Mouse (Mus musculus) limb, embryonic 15.5 days (tissue): ENCODE data around the gene Nop2. TPM values are rescaled to one million over a fixed set of nuclear protein-coding genes. Genes with fewer than 3 reads are reported as not detected.

Source experiments
- ATAC-seq: fragments of 200-750 bp; cut with Nextera tagmentation; 2 replicates; pipeline ENCODE4 v1.8.0; 2017; ENCODE audit warnings: low read depth, moderate TSS enrichment; ENCODE audit not compliant: insufficient number of reproducible peaks, low FRiP score, low TSS enrichment
- H3K27ac ChIP-seq: fragments of 300-500 bp; sonication (generic); 2 replicates; pipeline ENCODE4 v1.5.1; 2015; ENCODE audit warnings: moderate library complexity, mild to moderate bottlenecking, inconsistent platforms
- H3K27me3 ChIP-seq: fragments of 300-500 bp; sonication (generic); 2 replicates; pipeline ENCODE4 v1.6.1; 2015; ENCODE audit warnings: inconsistent platforms
- H3K36me3 ChIP-seq: fragments of 300-500 bp; sonication (generic); 2 replicates; pipeline ENCODE4 v1.6.1; 2015; ENCODE audit warnings: inconsistent platforms
- H3K4me1 ChIP-seq: fragments of 300-500 bp; sonication (generic); 2 replicates; pipeline ENCODE4 v1.6.1; 2015; ENCODE audit warnings: inconsistent platforms
- H3K4me2 ChIP-seq: fragments of 300-500 bp; sonication (generic); 2 replicates; pipeline ENCODE4 v1.6.1; 2015; ENCODE audit warnings: mild to moderate bottlenecking, inconsistent platforms
- H3K4me3 ChIP-seq: fragments of 300-500 bp; sonication (generic); 2 replicates; pipeline ENCODE4 v1.5.1; 2015; ENCODE audit warnings: mild to moderate bottlenecking, inconsistent platforms
- H3K9ac ChIP-seq: fragments of 300-500 bp; sonication (generic); 2 replicates; pipeline ENCODE4 v1.6.1; 2015; ENCODE audit warnings: inconsistent platforms
- H3K9me3 ChIP-seq: fragments of 300-500 bp; sonication (generic); 2 replicates; pipeline ENCODE4 v1.6.1; 2016; ENCODE audit warnings: inconsistent platforms
- WGBS: fragments of 180-500 bp; shearing (Covaris S2); methylation state at CpG from one replicate; pipeline ENCODE4 v1.1.7; 2015; 5-methylcytosine and 5-hydroxymethylcytosine counted together
- polyA plus RNA-seq: library from polyadenylated mRNA; unstranded; fragments of >200 nt; fragmentation: Nextera tagmentation; extraction: Ambion mirVana; gene quantifications from 2 replicates; pipeline ENCODE4 v1.2.1, GENCODE M21; 2015

Gene Nop2
- polyA plus RNA-seq, 1 experiment from 2014 or later = 54.4 TPM

- WGBS = 75% methylated on average over 4 of the region's 4 CpGs
- Histone ChIP-seq H3K36me3 (peaks cover 41% of the 10 kb centered on the region), H3K4me1 (peaks cover 48% of the 10 kb centered on the region), H3K9me3 (no peaks in the 10 kb centered on the region), H3K4me2 (peak overlapping the region; percentile 87), H3K27me3 (no peaks in the 10 kb centered on the region), H3K9ac (no peak overlapping the region), H3K27ac (peak overlapping the region; percentile 79), H3K4me3 (peak overlapping the region; percentile 70)
- no peak for ATAC-seq
Measured at GRCm38 (mm10) chr6:125146797-125147196, 15.1 kb downstream of the Nop2 start.

GRCm38 (mm10) chr6:125147329-125147728, 15.6 kb downstream of the Nop2 start:
- peak; percentile 42; the same call in 1 of the 2 replicates for ATAC-seq
- no peak overlapping the region for H3K9ac ChIP-seq
- WGBS = 68% methylated on average over 10 of the region's 10 CpGs

DNA sequence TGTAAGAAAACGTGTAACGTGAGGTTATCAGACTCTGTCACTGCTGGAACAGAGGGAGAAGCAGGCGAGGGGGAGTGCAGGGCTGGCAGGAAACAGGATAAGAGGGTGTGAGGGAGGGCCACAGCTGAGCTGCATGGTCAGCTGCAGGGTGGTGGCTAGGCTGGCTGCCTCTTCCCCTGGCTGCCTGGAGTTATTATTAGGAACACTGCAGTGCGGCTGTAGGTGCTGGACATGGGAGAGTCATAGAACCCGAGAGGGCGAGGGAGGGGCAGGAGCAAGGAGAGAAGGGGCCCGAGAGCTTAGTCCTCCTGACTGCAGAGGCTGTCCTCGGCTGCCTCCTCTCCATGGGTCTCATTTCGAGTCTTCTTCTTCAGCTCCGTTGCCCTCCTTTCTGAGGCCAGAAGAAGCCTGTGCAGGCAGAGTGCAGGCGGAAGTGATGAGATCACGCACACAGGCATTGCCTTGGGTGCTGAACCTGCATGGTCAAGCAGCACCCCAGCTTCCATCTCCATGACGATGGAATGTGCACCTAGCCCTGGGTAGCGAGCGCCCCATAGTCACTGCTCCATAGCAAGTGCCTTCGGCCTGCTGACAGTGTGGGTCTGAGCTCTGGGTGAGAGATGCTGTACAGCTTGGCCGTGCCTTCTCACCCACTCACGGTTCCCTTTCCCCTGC, 16.7 kb downstream of the Nop2 start:
- Histone ChIP-seq H3K9ac (no peak overlapping the region), H3K4me1 (peaks cover 53% of the 10 kb centered on the region), H3K27me3 (no peaks in the 10 kb centered on the region), H3K36me3 (peaks cover 41% of the 10 kb centered on the region), H3K4me3 (peak overlapping the region; percentile 10), H3K27ac (peak overlapping the region; percentile 79), H3K4me2 (peak overlapping the region; percentile 25), H3K9me3 (no peaks in the 10 kb centered on the region)
- 64% methylated on average over 17 of the region's 18 CpGs for WGBS
- ATAC-seq = no peak

More at GRCm38 (mm10) chr6:125147329-125147728, 15.6 kb downstream of the Nop2 start:
- Histone ChIP-seq H3K4me2 (peak overlapping the region; percentile 87; the same call in 1 of the 2 replicates), H3K36me3 (peaks cover 40% of the 10 kb centered on the region), H3K4me1 (peaks cover 48% of the 10 kb centered on the region), H3K27me3 (no peaks in the 10 kb centered on the region), H3K27ac (peak overlapping the region; percentile 79), H3K9me3 (no peaks in the 10 kb centered on the region), H3K4me3 (peak overlapping the region; percentile 70)

DNA sequence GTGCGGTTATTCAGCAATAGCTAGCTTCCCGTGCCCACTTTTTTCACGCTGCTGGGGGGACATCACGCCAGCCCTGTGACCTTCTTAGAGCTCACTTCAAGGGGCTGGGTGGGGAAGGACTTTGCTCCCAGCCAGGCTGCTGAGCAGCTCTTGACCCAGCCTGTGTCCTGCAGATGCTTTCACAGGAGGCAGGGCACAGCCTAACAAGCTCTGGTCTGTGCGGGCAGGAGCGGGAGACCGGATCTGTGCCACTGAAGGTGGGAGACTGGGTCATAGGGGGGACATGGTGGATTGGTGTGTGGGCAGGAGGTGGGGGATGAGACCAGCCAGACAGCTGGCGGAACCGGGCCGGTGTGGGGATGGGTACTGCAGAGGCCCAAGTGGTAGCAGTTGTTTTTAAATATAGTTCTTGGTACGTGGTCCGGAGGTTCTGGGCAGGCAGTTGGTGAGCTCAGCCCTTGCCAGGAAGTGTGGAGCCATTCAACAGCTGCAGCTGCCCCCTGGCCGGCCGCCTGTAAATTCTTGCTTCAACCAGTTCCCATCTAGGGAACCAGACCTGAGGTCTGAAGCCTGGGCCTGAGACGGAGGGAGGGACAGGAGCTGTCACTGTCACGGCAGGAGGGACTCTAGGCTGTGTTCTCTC, 17.3 kb downstream of the Nop2 start:
- H3K4me1 ChIP-seq = peaks cover 53% of the 10 kb centered on the region
- 70% methylated on average over 16 of the region's 16 CpGs for WGBS
- no peak overlapping the region for H3K9ac ChIP-seq
- peaks cover 41% of the 10 kb centered on the region for H3K36me3 ChIP-seq
- H3K27ac ChIP-seq = peak overlapping the region; percentile 79
- H3K4me2 ChIP-seq = peak overlapping the region; percentile 25
- H3K4me3 ChIP-seq = peak overlapping the region; percentile 10; the same call in 1 of the 2 replicates
- H3K27me3 ChIP-seq = no peaks in the 10 kb centered on the region
- ATAC-seq = peak; percentile 21; the same call in 1 of the 2 replicates
- H3K9me3 ChIP-seq = no peaks in the 10 kb centered on the region

DNA sequence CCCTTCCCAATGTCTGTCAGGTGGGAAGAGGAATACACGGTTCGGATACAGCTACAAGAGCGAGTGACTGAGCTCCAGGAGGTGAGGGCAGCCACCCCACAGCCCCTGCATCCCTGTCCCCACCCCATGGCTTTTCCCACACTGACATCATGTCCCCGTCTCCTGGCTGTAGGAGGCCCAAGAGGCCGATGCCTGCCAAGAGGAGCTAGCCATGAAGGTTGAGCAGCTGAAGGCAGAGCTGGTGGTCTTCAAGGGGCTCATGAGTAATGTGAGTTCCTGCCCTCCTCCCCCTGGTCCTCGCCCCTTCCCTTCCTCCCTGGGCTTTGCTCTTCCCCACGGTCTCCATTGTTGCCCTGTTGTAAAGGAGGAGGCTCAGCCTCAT, 17.9 kb downstream of the Nop2 start:
- Histone ChIP-seq H3K27ac (peak overlapping the region; percentile 79), H3K27me3 (no peaks in the 10 kb centered on the region), H3K4me1 (peaks cover 51% of the 10 kb centered on the region), H3K36me3 (peaks cover 38% of the 10 kb centered on the region), H3K9ac (no peak overlapping the region), H3K4me3 (no peak overlapping the region), H3K9me3 (no peaks in the 10 kb centered on the region), H3K4me2 (no peak overlapping the region)
- ATAC-seq = no peak
- 66% methylated on average over 7 of the region's 7 CpGs for WGBS

DNA sequence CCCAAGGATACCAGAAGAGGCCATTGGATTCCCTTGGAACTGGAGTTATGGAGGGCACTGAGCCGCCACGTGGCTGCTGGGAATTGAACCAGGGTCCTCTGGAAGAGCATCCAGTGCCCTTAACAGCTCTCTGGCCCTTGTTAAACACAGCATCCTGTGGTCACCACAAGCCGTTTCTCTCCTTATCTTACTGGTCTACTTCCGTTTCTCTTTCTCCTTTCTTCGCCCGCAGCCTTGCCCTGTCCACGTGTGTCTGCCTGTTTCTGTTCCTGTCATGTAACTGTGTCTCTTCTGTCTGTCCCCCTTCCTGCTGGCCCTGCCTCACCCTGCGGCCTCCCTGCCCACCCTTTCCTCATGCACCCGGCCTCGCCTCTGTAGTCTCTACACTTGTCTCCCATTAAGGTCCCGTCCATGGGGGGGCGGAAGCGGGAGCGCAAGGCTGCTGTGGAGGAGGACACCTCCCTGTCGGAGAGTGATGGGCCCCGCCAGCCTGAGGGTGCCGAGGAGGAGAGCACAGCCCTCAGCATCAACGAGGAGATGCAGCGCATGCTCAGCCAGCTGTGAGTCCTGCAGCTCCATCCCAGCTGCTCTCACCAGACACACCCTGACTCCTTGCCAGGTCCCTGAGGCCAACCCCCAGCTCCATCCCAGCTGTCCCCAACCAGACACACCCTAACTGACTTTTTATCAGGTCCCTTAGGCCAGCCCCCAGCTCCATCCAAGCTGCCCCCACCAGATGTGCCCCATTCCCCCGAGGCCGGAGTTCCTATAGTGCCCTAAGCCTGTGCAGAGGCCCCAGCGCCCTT, 20.7 kb downstream of the Nop2 start:
- WGBS = 75% methylated on average over 22 of the region's 22 CpGs

GRCm38 (mm10) chr6:125153018-125153389, 21.3 kb downstream of the Nop2 start:
- Histone ChIP-seq H3K27ac (peak overlapping the region; percentile 17; the same call in 1 of the 2 replicates), H3K4me1 (peaks cover 22% of the 10 kb centered on the region), H3K36me3 (peaks cover 61% of the 10 kb centered on the region), H3K4me3 (no peak overlapping the region), H3K9me3 (no peaks in the 10 kb centered on the region), H3K9ac (no peak overlapping the region), H3K4me2 (no peak overlapping the region), H3K27me3 (no peaks in the 10 kb centered on the region)
- no peak for ATAC-seq
- 73% methylated on average over 5 of the region's 5 CpGs for WGBS

More for the DNA sequence above, 20.7 kb downstream of the Nop2 start:
- Histone ChIP-seq H3K27ac (peak overlapping the region; percentile 2; the same call in 1 of the 2 replicates), H3K4me2 (no peak overlapping the region), H3K36me3 (peaks cover 56% of the 10 kb centered on the region), H3K9ac (no peak overlapping the region), H3K4me1 (peaks cover 26% of the 10 kb centered on the region), H3K4me3 (no peak overlapping the region), H3K9me3 (no peaks in the 10 kb centered on the region), H3K27me3 (no peaks in the 10 kb centered on the region)
- no peak for ATAC-seq

GRCm38 (mm10) chr6:125153682-125154081, 22.0 kb downstream of the Nop2 start:
- H3K4me3 ChIP-seq = no peak overlapping the region
- peaks cover 15% of the 10 kb centered on the region for H3K4me1 ChIP-seq
- H3K27ac ChIP-seq = no peak overlapping the region
- H3K9ac ChIP-seq = no peak overlapping the region
- peaks cover 61% of the 10 kb centered on the region for H3K36me3 ChIP-seq
- WGBS = 88% methylated on average over 4 of the region's 4 CpGs
- H3K9me3 ChIP-seq = no peaks in the 10 kb centered on the region
- no peak overlapping the region for H3K4me2 ChIP-seq
- H3K27me3 ChIP-seq = no peaks in the 10 kb centered on the region
- ATAC-seq = no peak

GRCm38 (mm10) chr6:125154550-125154949, 22.8 kb downstream of the Nop2 start:
- H3K9me3 ChIP-seq = no peaks in the 10 kb centered on the region
- H3K4me3 ChIP-seq = no peak overlapping the region
- no peak overlapping the region for H3K9ac ChIP-seq
- ATAC-seq = no peak
- no peak overlapping the region for H3K4me2 ChIP-seq
- no peak overlapping the region for H3K27ac ChIP-seq
- no peaks in the 10 kb centered on the region for H3K27me3 ChIP-seq
- H3K4me1 ChIP-seq = peaks cover 7% of the 10 kb centered on the region; the same call in 1 of the 2 replicates
- H3K36me3 ChIP-seq = peaks cover 67% of the 10 kb centered on the region

GRCm38 (mm10) chr6:125155262-125155661, 23.6 kb downstream of the Nop2 start:
- H3K36me3 ChIP-seq = peaks cover 71% of the 10 kb centered on the region
- H3K9ac ChIP-seq = no peak overlapping the region
- no peak overlapping the region for H3K4me2 ChIP-seq
- H3K9me3 ChIP-seq = no peaks in the 10 kb centered on the region
- H3K27me3 ChIP-seq = no peaks in the 10 kb centered on the region
- ATAC-seq = no peak
- H3K27ac ChIP-seq = no peak overlapping the region
- H3K4me1 ChIP-seq = peaks cover 11% of the 10 kb centered on the region; the same call in 1 of the 2 replicates
- no peak overlapping the region for H3K4me3 ChIP-seq
- 84% methylated on average over 8 of the region's 8 CpGs for WGBS

DNA sequence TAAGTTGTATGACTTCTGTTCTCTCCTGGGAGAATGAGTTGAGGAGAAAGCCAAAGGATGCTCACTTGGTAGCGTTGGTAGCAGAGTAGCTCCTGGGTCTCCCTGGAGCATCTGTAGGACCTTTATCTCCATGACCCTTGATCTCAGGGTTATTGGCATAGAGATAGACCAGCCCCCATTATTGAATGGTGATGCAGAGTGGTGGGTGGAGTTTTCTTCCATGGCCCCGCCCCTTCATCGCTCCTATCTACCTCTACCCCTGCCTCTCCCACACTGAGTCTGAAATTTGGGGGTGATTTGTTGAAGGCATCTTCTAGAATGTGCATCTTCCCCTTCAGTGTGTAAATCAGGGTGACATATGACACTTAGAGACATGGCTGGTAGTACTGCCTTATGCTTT, 24.8 kb downstream of the Nop2 start:
- ATAC-seq = no peak
- WGBS = 81% methylated on average over 3 of the region's 3 CpGs
- Histone ChIP-seq H3K9me3 (no peaks in the 10 kb centered on the region), H3K27me3 (no peaks in the 10 kb centered on the region), H3K27ac (0 out of 2 replicates have a peak overlapping the region, but pooled peaks have one; percentile 11), H3K4me1 (peaks cover 20% of the 10 kb centered on the region), H3K9ac (no peak overlapping the region), H3K4me3 (no peak overlapping the region), H3K36me3 (peaks cover 77% of the 10 kb centered on the region), H3K4me2 (no peak overlapping the region)
